Mouse (Mus musculus) forebrain, embryonic 16.5 days (tissue): ENCODE data around the gene Lmtk2. TPM values are rescaled to one million over a fixed set of nuclear protein-coding genes. Genes with fewer than 3 reads are reported as not detected.

Experiments used
- ATAC-seq: fragments of 200-750 bp; cut with Nextera tagmentation; 2 replicates; pipeline ENCODE4 v1.8.0; 2017; ENCODE audit warnings: mild to moderate bottlenecking, moderate library complexity
- H3K27ac ChIP-seq: fragments of 300-500 bp; sonication (generic); 2 replicates; pipeline ENCODE4 v1.5.1; 2014; ENCODE audit warnings: low read length, control low read depth
- H3K27me3 ChIP-seq: fragments of 300-500 bp; sonication (generic); replicated peaks from 2 replicates; pipeline ENCODE4 v1.6.1; 2014; ENCODE audit warnings: low read length; ENCODE audit not compliant: control insufficient read depth, insufficient read depth
- H3K36me3 ChIP-seq: fragments of 300-500 bp; sonication (generic); 2 replicates; pipeline ENCODE4 v1.6.1; 2014; ENCODE audit not compliant: control insufficient read depth, insufficient read depth
- H3K4me1 ChIP-seq: fragments of 300-500 bp; sonication (generic); replicated peaks from 2 replicates; pipeline ENCODE4 v1.6.1; 2014; ENCODE audit warnings: low read length; ENCODE audit not compliant: control insufficient read depth, insufficient read depth
- H3K4me2 ChIP-seq: fragments of 300-500 bp; sonication (generic); 2 replicates; pipeline ENCODE4 v1.6.1; 2014; ENCODE audit warnings: mild to moderate bottlenecking, low read length, control low read depth
- H3K4me3 ChIP-seq: fragments of 300-500 bp; sonication (generic); replicated peaks from 2 replicates; pipeline ENCODE4 v1.5.1; 2014; ENCODE audit warnings: mild to moderate bottlenecking, low read length, control low read depth
- H3K9ac ChIP-seq: fragments of 300-500 bp; sonication (generic); replicated peaks from 2 replicates; pipeline ENCODE4 v1.6.1; 2014; ENCODE audit warnings: low read depth, low read length, control low read depth
- H3K9me3 ChIP-seq: fragments of 300-500 bp; sonication (generic); 2 replicates; pipeline ENCODE4 v1.6.1; 2016; ENCODE audit warnings: low read length; ENCODE audit not compliant: control insufficient read depth
- WGBS: fragments of 180-500 bp; shearing (Covaris S2); extraction: QIAGEN DNeasy Blood & Tissue Kit; methylation state at CpG from one replicate; pipeline ENCODE4 v1.1.7; 2014; 5-methylcytosine and 5-hydroxymethylcytosine counted together
- polyA plus RNA-seq: library from polyadenylated mRNA; unstranded; fragments of >200 nt; fragmentation: Nextera tagmentation; extraction: Ambion mirVana; gene quantifications from 2 replicates; pipeline ENCODE4 v1.2.1, GENCODE M21; 2015

Gene Lmtk2
- polyA plus RNA-seq, 1 experiment from 2014 or later, result 9.4 TPM

DNA sequence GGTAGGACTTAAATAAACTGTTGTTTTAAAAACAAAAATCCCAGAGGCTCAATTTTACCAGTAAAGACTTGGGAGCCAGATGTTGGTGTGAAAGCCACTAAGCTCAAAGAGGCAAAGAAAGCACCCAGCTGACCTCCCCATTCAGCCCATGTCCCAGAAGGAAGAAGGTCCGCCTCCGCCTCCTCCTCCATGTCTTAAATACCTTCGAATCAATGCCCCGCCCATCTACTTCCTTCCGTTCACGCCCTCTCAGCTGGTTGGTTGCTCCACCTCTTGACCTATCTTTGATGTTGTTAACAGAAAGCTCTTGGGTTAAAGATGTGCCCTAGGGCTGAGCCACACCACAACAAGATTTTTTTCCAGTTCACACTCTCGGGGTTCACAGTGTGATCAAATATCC lies 130.0 kb downstream of the Lmtk2 start:
- Histone ChIP-seq H3K4me1 (no peaks in the 10 kb centered on the region), H3K9me3 (no peaks in the 10 kb centered on the region), H3K4me2 (no peak overlapping the region), H3K27me3 (no peaks in the 10 kb centered on the region), H3K9ac (no peak overlapping the region), H3K4me3 (no peak overlapping the region), H3K27ac (no peak overlapping the region), H3K36me3 (no peaks in the 10 kb centered on the region)
- no peak for ATAC-seq
- 85% methylated on average over 7 of the region's 7 CpGs for WGBS

DNA sequence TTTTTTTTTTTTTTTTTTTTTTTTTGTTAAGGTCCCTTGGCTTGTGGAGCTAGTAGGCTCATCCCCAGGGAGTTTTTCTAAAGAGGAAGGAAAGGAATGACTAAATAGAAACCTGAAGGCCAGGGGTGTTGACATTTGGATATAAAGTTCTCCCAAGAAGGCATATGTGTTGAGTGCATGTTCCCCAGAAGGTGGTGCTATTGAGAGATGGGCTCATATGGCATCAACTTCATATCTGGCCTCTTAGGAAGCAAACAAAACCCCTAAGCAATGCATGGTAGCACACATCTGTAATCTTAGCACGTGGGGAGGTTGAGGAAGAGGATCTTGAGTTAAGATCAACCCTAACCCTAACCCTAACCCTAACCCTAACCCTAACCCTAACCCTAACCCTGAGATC lies 131.2 kb downstream of the Lmtk2 start:
- no peak overlapping the region for H3K9ac ChIP-seq
- H3K9me3 ChIP-seq, result no peaks in the 10 kb centered on the region
- ATAC-seq, result no peak
- H3K4me3 ChIP-seq, result no peak overlapping the region
- 81% methylated on average over 1 of the region's 1 CpGs for WGBS
- H3K27ac ChIP-seq, result no peak overlapping the region
- H3K4me2 ChIP-seq, result no peak overlapping the region
- H3K36me3 ChIP-seq, result no peaks in the 10 kb centered on the region
- no peaks in the 10 kb centered on the region for H3K27me3 ChIP-seq
- no peaks in the 10 kb centered on the region for H3K4me1 ChIP-seq

DNA sequence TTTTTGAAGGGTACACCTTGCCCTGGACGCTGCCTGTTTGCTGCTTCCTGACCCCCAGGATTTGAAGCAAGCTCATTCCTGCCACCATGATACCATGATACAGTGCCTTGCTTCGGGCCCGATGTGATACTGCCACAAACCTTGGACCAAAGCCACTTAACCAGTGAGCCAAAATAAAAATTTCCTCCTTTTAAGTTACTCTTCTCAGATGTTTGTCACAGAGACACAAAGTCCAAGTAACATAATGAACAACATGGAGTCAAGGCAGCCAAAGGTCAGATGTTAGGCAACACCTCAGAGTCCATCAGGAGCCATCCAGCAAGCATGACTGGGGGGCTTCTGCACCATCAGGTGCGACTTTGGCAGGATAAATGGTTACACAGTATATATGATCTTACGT lies 132.3 kb downstream of the Lmtk2 start:
- Histone ChIP-seq H3K27ac (no peak overlapping the region), H3K9ac (no peak overlapping the region), H3K4me2 (no peak overlapping the region), H3K27me3 (no peaks in the 10 kb centered on the region), H3K9me3 (no peaks in the 10 kb centered on the region), H3K36me3 (no peaks in the 10 kb centered on the region), H3K4me3 (no peak overlapping the region), H3K4me1 (no peaks in the 10 kb centered on the region)
- 87% methylated on average over 5 of the region's 5 CpGs for WGBS
- no peak for ATAC-seq

DNA sequence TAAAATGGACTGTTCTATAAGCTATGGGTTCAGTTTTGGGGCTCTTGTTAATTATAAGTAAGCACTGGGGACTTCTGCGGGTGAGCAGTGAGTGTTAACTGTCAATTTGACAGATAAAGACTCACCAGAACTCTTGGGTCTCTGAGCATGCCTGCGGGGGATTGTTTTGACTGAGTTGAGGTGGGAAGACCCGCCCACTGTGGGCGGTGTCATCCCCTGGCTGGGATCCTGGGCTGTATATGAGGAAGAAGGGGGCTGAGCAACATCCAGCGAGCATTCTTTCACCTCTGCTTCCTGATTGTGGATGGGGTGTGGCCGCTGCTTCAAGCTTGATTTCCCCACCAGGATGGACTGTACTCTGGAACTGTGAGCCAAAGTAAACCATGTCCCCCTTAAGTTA lies 134.0 kb downstream of the Lmtk2 start:
- no peak for ATAC-seq
- Histone ChIP-seq H3K4me1 (no peaks in the 10 kb centered on the region), H3K9me3 (no peaks in the 10 kb centered on the region), H3K9ac (no peak overlapping the region), H3K4me3 (no peak overlapping the region), H3K36me3 (no peaks in the 10 kb centered on the region), H3K27me3 (no peaks in the 10 kb centered on the region), H3K4me2 (no peak overlapping the region), H3K27ac (no peak overlapping the region)
- 82% methylated on average over 6 of the region's 6 CpGs for WGBS

DNA sequence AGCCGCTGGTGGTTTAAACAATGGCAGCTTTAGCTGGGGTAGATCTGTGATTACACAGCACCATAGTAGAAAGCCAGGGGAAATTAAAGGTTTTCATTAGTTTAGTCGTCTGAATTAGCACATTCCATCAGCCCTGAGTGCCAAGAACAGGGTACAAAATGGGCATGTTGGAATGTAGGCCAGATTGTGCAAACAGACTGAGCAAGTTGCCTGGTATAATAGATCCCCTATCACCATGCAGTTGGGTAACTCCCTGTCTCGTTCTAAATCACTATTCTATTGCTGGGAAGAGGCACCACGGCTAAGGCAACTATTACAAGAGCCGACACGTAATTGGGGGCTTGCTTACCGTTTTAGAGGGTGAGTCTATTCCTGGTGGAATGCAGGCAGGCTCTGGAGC lies 134.5 kb downstream of the Lmtk2 start:
- Histone ChIP-seq H3K9ac (no peak overlapping the region), H3K27me3 (no peaks in the 10 kb centered on the region), H3K4me2 (no peak overlapping the region), H3K27ac (no peak overlapping the region), H3K4me1 (no peaks in the 10 kb centered on the region), H3K9me3 (no peaks in the 10 kb centered on the region), H3K4me3 (no peak overlapping the region), H3K36me3 (no peaks in the 10 kb centered on the region)
- ATAC-seq, result no peak
- WGBS, result 66% methylated on average over 7 of the region's 7 CpGs

Other genes with a start within 250 kb of the Lmtk2 start
- gene Ankrd61, start 202.8 kb upstream of the Lmtk2 start, polyA plus RNA-seq, result 0.17 and 0.72 TPM in 2 replicates
- 97.9 and 99.5 TPM in 2 replicates for gene Aimp2, start 190.6 kb upstream of the Lmtk2 start, polyA plus RNA-seq
- gene Pms2, start 190.5 kb upstream of the Lmtk2 start, polyA plus RNA-seq, result 27.8 and 33.0 TPM in 2 replicates
- 0.90 and 1.6 TPM in 2 replicates for gene Gm42421, start 172.3 kb upstream of the Lmtk2 start, polyA plus RNA-seq
- 2.3 and 4.1 TPM in 2 replicates for gene Rsph10b, start 167.4 kb upstream of the Lmtk2 start, polyA plus RNA-seq
- 95.7 and 97.2 TPM in 2 replicates for gene Ccz1, start 85.6 kb upstream of the Lmtk2 start, polyA plus RNA-seq
- not detected in 2 replicates for gene Ocm, start 73.8 kb upstream of the Lmtk2 start, polyA plus RNA-seq
- gene Bhlha15, start 89.8 kb downstream of the Lmtk2 start, polyA plus RNA-seq, result 0.05 and 0.09 TPM in 2 replicates
- gene Tecpr1, start 123.2 kb downstream of the Lmtk2 start, polyA plus RNA-seq, result 45.6 and 57.4 TPM in 2 replicates
- 94.7 and 98.0 TPM in 2 replicates for gene Bri3, start 144.0 kb downstream of the Lmtk2 start, polyA plus RNA-seq